Mouse (Mus musculus) G1E (cell line): Measurements from ENCODE around the gene Kdm7a.

Experiments used
- CTCF ChIP-seq: IDR thresholded peaks from 2 replicates; pipeline ENCODE4 v1.5.1; 2012; ENCODE audit warnings: low read depth, low read length, inconsistent platforms, mixed read lengths
- GATA1 ChIP-seq: IDR thresholded peaks from 2 replicates; pipeline ENCODE4 v1.6.1; 2012; ENCODE audit warnings: borderline replicate concordance, low read length, inconsistent platforms, mixed read lengths
- GATA2 ChIP-seq: IDR thresholded peaks from 2 replicates; pipeline ENCODE4 v1.6.1; 2012; ENCODE audit warnings: low read depth, low read length, inconsistent platforms, borderline replicate concordance
- POLR2AphosphoS5 ChIP-seq: IDR thresholded peaks from 2 replicates; pipeline ENCODE4 v1.6.1; 2012; ENCODE audit warnings: low read depth, low read length, inconsistent platforms; ENCODE audit not compliant: insufficient replicate concordance
- TAL1 ChIP-seq: conservative IDR thresholded peaks from 2 replicates; pipeline ENCODE4 v1.6.1; 2012; ENCODE audit warnings: low read depth, low read length, inconsistent platforms, mixed read lengths

- TF ChIP-seq CTCF = no peak
- TF ChIP-seq GATA1 = no peak
- TF ChIP-seq GATA2 = no peak
- TF ChIP-seq POLR2AphosphoS5 = no peak
- TF ChIP-seq TAL1 = no peak
These were observed 36.3 kb upstream of the Kdm7a start for GRCm38 (mm10) chr6:39242718-39243471.
